Mouse (Mus musculus): Measurements from ENCODE around the gene Gm49354.
"Not testable (repeated sequence)": the region's sequence is repeated elsewhere in the genome, so short reads cannot be mapped to it uniquely, and the experiment has no call there.

Gene Gm49354

GRCm38 (mm10) chr13:59768531-59768930, 13.5 kb downstream of the Gm49354 start:
- DNase-seq (ENCODE audit: low read depth, low spot score): peak; percentile 49

GRCm38 (mm10) chr13:59766786-59767515, 15.1 kb downstream of the Gm49354 start:
- no peak for DNase-seq (ENCODE audit: low read depth, low spot score)

- no peak for DNase-seq (ENCODE audit: low read depth, low spot score)
Measured at GRCm38 (mm10) chr13:59762791-59763190, 19.3 kb downstream of the Gm49354 start.

- no peak for DNase-seq (ENCODE audit: low read depth, low spot score)
Measured at GRCm38 (mm10) chr13:59756906-59757305, 25.1 kb downstream of the Gm49354 start.

GRCm38 (mm10) chr13:59750310-59750709, 31.7 kb downstream of the Gm49354 start:
- DNase-seq (ENCODE audit: low read depth, low spot score): no peak

- DNase-seq (ENCODE audit: low read depth, low spot score): no peak
Measured at GRCm38 (mm10) chr13:59746711-59747110, 35.3 kb downstream of the Gm49354 start, which contains the start of gene 1700014D04Rik. Gene 1700014D04Rik (minus strand): TSS chr13:59746752.

GRCm38 (mm10) chr13:59746164-59746563, 35.9 kb downstream of the Gm49354 start:
- DNase-seq (ENCODE audit: low read depth, low spot score): no peak

GRCm38 (mm10) chr13:59745462-59745861, 36.6 kb downstream of the Gm49354 start:
- DNase-seq (ENCODE audit: low read depth, low spot score): no peak

GRCm38 (mm10) chr13:59741697-59742096, 40.3 kb downstream of the Gm49354 start:
- peak; percentile 13 for DNase-seq (ENCODE audit: low read depth, low spot score)

- no peak for DNase-seq (ENCODE audit: low read depth, low spot score)
Measured at GRCm38 (mm10) chr13:59741096-59741495, 40.9 kb downstream of the Gm49354 start.

GRCm38 (mm10) chr13:59739397-59739796, 42.6 kb downstream of the Gm49354 start:
- no peak for DNase-seq (ENCODE audit: low read depth, low spot score)

GRCm38 (mm10) chr13:59738455-59738854, 43.6 kb downstream of the Gm49354 start:
- no peak for DNase-seq (ENCODE audit: low read depth, low spot score)

- DNase-seq (ENCODE audit: low read depth, low spot score): no peak
Measured at GRCm38 (mm10) chr13:59735190-59735589, 46.9 kb downstream of the Gm49354 start.

- not testable (repeated sequence) for DNase-seq (ENCODE audit: low read depth, low spot score)
Measured at GRCm38 (mm10) chr13:59734347-59734746, 47.7 kb downstream of the Gm49354 start.

- DNase-seq (ENCODE audit: low read depth, low spot score): no peak
Measured at GRCm38 (mm10) chr13:59733936-59734335, 48.1 kb downstream of the Gm49354 start.

- DNase-seq (ENCODE audit: low read depth, low spot score): no peak
Measured at GRCm38 (mm10) chr13:59731652-59732051, 50.4 kb downstream of the Gm49354 start, which contains the start of gene Spata31d1d. Gene Spata31d1d (minus strand): TSS chr13:59731752.

GRCm38 (mm10) chr13:59728378-59729093, 53.5 kb downstream of the Gm49354 start:
- DNase-seq (ENCODE audit: low read depth, low spot score): peak; percentile 80

- DNase-seq (ENCODE audit: low read depth, low spot score): no peak
Measured at GRCm38 (mm10) chr13:59726139-59726867, 55.7 kb downstream of the Gm49354 start.

- not testable (repeated sequence) for DNase-seq (ENCODE audit: low read depth, low spot score)
Measured at GRCm38 (mm10) chr13:59722089-59722488, 60.0 kb downstream of the Gm49354 start.

- DNase-seq (ENCODE audit: low read depth, low spot score): no peak
Measured at GRCm38 (mm10) chr13:59719475-59719874, 62.6 kb downstream of the Gm49354 start.

- DNase-seq (ENCODE audit: low read depth, low spot score): not testable (repeated sequence)
Measured at GRCm38 (mm10) chr13:59718857-59719440, 63.1 kb downstream of the Gm49354 start.

- DNase-seq (ENCODE audit: low read depth, low spot score): peak; percentile 44
Measured at GRCm38 (mm10) chr13:59713710-59714109, 68.3 kb downstream of the Gm49354 start.
